Mouse (Mus musculus): ENCODE results near the gene Cuedc1.
A peak's percentile ranks its signal among the peaks of the same experiment; 100 is the strongest.

Cuedc1 gene

DNA sequence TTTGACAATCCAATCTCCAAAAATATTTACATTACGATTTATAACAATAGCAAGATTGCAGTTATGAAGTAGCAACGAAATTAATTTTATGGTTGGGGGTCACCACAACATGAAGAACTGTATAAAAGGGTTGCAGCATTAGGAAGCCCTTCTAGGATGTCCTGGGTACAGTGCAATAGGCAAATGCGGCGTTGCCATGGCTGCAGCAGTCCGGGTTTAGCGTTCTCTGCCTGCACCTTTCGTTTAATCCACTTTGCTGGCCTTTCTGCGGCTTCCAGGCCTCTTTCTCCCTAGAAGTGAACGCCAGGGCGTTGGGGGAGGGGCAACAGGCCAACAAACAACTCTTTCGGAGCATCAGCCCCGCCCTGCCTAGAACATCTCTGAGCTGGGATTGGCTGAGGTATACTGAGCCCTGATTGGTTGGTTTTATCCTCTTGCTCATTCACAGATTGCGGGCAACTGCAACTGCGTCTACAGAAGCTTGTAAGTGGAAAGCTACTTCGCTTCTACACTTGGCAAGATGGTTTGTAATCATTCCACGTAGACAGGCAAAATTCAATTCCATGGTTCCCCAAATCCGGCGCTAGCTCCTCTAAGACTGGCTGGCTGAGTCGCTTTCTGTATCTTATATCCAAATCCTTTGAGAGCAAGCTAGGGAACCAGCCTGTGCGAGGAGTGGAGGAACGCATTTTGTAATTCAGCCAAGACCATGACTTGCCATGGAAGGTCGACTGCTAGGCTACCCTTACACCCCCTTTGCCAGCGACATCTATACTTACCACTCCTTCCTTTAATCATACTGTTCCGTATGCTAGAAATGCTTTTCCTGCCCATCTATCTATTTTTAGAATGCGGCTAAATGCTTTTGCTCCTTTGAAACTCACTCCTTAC lies 10.9 kb upstream of the Cuedc1 start:
- peak; percentile 85 to 89 for DNase-seq (ENCODE audit: low spot score in 2 of 2)

DNA sequence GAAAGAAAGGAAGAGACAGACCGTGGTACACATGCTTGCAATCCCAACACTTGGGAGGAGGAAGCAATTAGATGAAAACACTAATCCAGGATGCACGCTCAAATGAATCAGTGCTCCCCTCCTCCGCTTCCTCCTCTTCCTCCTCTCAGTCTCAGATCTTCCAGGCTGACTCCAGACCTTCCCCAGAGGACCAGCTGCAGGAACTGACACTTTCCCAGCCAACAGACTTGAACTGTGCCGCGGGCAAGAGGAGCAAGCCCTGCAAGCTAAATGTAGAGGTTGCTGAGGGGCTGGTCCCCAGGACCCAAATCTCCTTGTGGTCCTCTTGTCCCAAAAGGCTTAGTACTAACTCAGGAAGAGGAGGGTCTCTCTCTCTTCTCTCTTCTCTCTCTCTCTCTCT lies 8.7 kb upstream of the Cuedc1 start:
- no peak for DNase-seq (ENCODE audit: low spot score in 2 of 2)

DNA sequence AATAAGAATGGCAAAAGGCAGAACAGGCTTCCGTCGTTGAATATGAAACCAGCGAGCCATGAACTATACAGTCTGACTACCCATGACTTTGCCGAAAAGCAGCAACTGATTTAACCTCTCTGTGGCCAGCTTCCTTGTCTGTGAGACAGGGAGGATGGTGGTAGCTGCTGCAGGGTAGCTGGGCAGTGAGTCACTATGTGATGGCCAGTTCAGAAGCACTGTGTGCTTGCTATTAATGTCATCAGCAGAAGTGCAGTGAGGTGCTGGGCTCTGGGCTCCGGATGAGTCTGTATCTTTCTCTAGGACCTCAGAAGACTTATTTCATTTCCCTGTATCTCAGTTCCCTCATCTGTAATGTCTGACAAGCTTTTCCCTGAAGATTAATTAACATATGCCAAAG lies 7.6 kb upstream of the Cuedc1 start:
- no peak for DNase-seq (ENCODE audit: low spot score in 2 of 2)

DNA sequence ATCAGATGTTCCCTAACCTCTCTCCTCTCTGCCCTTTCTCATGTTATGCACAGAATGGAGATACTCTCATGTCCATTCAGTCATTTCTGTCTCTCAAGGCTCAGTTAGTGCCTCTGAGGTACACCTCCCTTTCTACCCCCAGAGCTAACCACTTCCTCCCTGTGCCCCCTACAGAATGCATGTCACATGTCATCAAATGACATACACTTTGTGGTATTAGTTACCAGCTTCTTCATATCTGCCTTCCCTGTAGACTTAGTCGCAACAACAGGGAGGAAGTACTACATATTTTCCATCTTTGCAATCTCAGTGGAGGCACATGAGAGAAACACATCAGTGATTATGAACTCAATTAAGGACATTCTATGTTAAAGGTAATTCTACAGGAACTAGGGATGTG lies 5.9 kb upstream of the Cuedc1 start:
- DNase-seq (ENCODE audit: low spot score in 2 of 2), result no peak

DNA sequence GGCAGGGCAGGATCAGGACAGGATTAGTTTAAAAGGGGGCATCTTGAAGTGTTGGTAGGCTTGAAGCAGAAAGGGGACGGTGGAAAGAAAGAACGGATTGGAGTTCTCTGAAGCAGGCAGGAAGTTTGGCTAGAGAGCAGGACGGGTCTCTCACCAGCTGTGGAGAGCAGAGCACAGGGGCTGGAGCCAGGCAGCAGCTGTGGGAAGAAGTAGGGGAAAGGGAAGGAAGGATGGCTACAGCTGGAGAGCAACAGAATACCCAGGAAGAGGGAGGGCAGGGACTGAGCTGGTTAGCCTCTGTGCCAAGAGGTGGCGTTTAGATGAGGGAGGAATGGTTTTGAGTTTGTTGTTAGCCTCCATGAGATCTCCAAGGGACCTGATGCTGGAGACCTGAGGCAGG lies 685 bp upstream of the Cuedc1 start:
- no peak for DNase-seq (ENCODE audit: low spot score in 2 of 2)

DNA sequence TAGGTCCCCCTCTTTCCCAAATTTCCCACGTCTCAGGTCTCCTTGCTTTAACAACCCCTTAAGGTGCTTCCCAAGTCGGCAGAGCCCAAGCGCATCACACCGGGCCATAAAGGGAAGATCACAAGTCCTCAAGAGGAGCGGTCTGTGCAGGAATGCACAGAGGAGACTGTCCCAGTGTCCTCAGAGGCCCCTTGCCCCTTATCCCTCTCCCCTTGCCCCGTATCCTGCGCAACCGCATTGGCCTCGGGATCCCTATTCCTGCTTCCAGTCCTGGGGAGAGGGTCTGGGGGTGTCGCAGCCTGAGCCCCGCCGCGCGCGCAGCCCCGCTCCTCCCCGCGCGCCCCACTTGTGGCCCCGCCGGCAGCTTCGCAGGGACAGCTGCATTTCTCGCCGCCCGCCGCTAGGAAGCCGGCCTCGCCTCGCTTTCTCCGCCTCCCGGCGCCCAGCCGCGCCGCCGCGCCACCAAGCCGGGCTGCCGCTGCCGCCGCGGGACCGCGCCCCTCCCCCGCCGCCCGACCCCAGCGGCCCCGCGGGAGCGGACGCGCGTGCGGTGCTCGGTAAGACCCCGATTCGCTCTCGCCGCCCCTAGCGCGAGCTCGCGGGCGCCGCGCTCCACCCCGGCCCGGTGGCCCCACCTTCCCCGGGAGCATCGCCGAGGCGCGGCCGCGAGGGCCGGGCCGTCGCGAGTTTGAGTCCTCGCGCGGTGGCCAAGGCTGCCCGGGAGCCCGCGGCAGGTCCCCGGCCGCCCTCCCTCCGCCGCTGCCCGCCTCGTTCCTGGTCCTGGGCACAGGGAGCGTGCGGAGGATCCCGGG lies 1.1 kb downstream of the Cuedc1 start:
- peak; percentile 37 to 50 for DNase-seq (ENCODE audit: low spot score in 2 of 2)

DNA sequence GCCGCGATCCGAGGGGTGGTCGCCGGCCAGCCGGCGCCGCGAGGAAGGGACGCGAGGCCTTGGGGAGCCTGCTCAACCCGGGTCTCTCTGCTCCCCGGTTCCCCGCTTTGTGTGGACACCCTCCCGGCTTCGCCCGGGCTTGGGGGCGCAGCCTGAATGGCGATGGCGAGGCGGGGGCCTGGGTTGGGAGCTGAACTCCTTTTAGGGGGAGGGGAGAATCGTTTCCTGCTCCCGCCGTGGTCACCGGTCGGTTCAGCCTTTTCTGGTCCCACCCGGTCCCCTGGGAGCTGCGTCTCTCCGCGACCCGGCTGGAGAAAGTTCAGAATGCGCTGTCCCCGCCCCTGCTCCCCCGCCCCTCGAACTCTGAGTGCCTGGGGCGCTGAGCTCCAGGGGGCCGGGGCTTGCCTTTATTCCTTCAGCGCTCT lies 1.8 kb downstream of the Cuedc1 start:
- DNase-seq (ENCODE audit: low spot score in 2 of 2), result peak; percentile 8 to 17

DNA sequence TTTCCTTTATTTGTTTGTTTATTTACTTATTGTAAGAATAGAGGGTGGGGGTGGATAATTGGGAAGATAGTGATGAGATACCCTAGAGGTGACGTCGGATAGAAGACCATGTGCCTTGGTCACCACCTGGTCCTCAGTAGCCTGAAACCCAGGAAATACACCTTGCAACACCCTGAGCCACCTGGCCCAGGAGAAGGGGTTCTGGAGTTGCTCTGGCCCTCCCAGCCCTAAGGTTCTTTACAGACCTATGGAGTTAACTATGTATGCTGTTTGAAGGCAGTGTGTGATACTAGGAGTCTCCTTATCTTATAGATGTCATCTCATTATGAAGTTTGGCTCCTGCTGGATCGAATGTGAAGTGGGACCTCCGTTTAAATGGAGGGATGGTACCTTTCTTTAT lies 2.3 kb downstream of the Cuedc1 start:
- no peak for DNase-seq (ENCODE audit: low spot score in 2 of 2)

DNA sequence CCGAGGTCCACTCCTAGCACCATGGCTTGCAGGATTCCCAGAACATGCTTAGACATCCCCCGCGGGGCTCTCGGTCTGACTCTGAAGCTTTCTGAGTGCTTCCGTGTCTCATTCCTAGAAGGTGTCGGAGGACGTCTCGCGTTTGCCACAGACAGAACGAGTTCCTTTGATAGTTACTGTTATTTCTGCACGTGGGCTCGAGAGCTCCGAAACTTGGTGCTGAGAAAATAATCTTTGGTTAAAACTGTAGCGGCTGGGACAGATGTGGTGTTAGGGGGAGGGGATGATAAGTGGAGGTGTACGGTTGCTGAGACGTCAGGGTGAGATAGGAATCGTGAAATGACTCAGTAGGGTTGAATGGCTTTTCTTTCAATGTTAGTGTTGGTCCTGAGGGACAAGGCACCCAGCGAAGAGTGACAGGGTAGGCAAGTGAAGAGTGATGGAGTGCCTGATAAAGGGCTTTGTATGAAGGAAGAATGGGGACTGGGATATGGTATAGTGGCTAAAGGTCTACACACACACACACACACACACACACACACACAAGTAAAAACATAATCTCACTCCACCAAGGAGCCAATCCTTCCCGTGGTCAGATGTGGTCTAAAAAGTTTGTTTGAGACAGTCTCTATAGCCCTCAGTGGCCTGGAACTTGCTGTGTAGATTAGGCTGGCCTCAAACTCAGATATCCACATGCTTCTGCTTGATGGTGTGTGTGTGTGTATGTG lies 5.5 kb downstream of the Cuedc1 start:
- DNase-seq (ENCODE audit: low spot score in 2 of 2), result no peak

DNA sequence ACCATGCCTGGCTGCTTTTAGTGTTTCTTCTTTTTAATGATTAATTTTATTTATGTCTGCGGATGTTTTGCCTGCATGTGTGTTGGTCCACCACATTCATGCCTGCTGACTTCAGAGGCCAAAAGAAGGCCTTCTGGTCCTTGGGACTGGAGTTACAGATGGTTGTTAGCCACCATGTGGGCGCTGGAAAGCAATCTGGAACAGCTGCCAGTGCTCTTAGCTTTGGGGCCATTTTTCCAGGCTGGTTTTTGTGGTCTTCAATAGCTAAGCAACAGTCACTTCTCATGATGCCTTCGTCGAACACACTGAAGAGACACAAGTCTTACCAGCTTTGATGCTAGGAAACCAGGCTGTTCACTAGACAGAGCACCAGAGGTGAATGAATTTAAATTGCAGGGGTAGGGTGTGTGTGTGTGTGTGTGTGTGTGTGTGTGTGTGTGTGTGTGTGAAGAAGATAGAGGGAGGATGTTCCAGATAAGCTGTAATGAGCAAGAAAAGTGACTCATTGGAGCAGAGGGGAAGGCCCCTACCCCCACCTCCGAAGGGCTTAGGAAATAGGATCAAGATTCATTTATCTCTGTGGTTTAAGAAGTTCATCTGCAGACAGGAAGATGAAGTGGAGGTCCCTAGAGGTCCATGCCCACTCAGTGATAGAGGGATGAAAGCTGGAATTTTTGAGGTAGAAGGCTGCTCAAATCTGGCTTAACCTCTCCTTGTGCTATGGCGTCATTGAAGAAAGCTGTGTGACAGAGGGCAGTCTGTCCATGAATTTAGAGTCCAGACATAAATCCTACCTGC lies 7.8 kb downstream of the Cuedc1 start:
- no peak for DNase-seq (ENCODE audit: low spot score in 2 of 2)

DNA sequence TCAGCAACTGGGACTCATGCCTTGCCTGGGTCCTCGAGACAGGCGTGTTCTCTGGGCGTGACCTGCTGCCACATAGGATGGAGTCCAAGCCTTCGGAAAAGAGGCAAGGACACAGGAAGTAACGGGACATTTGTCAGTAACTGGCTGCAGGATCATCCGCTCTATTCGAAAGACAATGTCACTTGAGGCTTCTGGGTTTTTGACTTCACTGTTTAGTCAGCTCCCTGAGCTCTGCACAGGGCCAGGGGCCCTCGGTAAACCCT lies 8.4 kb downstream of the Cuedc1 start:
- no peak for DNase-seq (ENCODE audit: low spot score in 2 of 2)

DNA sequence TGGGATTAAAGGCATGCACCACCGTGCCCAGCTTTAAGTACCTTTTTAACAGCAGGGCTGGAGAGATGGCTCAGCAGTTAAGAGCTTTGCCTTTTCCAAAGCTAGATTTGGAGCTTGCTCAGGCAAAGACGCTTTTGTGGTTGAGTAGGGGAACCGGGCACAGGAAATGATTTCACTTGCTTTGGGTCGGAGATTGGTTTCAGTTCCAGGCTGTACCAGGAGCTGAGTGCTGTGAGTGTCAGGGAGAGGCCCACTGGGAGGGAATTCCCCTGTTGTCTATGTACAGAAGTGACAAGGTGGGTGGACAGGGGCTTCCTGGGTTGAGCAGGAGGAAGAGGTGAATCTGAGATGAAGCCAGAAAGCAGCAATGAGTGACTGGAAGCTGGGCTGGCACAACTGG lies 9.5 kb downstream of the Cuedc1 start:
- no peak for DNase-seq (ENCODE audit: low spot score in 2 of 2)

DNA sequence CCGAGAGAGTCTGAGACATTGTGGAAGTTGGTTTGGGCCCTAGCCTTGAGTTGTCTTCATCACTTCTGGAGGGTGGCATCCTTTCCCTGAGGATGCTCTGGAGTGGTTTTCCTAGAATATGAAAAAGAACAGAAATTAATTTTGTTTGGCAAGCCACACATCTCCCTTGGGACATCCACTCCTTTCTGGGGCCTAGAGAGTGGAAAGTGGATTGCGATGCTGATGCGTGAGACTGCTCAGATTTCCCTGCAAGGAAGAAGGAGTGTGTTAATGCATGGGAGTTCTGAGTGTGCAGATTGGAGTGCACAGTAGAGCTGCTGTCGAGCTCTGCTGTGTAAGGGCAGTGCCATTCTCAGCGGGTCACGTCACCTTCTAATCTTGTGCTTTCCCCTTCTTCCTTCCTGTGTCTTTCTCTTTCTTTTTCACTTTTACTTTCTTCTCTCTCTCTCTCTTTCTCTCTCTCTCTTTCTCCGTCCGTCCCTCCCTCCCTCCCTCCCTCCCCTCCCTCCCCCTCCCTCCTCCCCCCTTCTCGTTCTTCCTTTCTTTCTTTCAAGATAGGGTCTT lies 12.3 kb downstream of the Cuedc1 start:
- DNase-seq (ENCODE audit: low spot score in 2 of 2), result no peak

DNA sequence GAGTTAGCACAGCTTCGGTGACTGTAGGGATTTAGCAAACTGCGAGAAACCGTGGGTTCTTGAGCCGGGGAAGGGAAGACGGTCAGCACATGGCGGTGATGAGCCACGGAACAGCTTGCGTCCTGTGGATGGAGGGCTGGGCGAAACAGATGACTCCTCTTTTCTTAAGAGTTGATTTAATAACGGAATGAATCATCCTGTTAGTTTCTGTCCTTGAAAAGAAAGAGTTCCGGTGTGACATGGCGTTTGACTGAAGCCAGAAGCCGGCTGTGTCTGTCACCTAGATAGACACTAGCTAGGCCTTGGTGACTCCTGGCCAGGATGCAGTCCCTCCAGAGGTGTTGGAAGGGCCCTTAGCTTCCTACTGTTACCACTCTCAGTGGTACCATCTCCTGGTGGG lies 14.2 kb downstream of the Cuedc1 start:
- DNase-seq (ENCODE audit: low spot score in 2 of 2), result no peak

DNA sequence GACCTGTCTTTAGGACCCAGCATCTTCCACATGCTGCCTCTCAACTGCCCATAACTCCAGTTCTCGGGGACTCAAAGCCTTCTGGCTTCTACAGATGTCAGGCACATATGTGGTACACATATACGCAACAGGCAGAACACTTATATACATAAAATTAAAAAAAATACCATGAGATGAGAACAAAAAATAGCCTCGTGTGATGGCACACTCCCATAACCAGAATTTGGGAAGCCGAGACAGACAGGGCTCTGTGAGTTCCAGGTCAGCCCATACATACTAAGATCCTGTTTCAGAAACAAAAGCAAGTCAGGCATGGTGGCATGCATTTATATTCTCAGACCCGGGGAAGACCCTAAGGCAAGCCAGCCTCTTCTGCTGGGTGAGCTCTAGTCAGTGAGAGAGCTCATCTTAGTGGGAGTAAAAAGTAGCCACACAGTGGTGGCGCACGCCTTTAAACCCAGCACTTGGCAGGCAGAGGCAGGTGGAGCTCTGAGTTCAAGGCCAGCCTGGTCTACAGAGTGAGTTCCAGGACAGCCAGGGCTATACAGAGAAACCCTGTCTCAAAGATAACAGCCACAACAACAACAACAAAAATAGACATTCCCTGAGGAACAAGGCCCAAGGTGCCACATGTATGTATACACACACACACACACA lies 14.9 kb downstream of the Cuedc1 start:
- no peak for DNase-seq (ENCODE audit: low spot score in 2 of 2)

DNA sequence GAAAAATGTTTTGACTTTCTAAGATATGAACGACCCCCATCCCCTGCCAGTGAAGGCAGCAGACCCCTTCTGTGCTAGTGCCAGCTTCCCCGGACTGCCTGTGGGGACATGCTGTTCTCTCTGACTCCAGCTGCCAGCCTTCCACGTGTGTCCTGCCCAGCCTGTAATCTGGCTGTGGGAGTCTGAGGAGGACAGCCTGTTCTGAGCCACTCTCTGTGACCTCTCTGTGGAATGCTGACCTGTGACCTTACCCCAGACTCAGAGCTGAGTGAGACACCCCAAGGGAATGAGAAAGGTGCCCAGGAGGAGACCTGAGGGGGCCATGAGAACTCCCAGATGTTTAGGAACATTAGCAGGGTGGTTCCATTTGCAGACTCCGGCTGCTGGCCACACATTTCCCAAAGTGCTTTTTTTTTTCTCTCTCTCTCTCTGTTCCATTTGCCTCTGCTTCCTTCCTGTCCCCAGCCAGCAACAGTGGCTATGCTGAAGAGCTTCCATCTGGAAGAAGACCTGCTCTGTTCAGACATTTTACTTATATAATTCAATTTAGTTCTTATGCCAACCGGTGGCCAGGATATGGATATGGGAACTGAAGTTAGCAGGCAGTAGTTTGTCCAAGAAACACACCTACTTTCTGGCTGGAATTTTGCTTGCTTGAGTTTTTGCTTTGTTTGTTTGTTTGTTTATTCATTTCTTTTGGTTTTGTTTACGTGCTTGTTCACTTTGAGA lies 15.8 kb downstream of the Cuedc1 start:
- DNase-seq (ENCODE audit: low spot score in 2 of 2), result no peak

DNA sequence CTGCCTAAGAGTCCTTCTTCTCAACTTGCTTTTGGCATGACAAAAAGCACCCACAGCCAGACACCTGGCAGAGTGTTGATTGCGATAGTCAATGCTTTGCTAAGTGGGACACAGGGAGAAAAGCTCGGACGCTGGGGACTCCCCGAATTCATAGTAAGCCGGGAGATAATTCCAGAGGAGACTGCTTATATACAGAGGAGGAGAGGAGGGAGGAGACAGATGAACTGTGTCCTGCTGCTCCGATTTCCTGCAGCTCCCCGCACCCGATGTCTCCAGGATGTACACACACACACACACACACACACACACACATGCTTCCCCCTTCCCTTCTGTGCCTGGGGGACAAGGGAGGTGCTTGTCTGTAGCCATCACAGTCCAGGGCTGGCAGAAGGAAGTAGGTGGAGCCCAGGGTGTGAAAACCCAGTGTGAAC lies 17.0 kb downstream of the Cuedc1 start:
- no peak for DNase-seq (ENCODE audit: low spot score in 2 of 2)

DNA sequence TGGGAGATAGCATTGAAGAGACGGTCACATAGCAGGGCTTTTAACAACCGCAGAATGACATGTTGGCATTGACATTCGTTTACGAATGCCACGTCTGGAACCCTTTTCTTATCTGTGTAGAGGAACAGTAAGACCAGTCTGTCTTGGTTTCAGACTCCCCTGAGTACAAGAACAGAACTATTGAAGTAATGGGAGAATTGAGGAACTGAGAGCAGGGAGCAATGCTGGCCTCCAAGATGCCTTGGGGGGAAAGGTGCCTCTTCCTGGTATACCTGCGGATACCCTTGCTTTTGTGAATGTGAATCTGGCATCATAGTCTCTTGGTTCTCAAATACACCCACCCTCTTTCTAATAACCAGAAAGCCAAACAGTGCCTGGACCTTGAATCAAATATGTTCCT lies 18.7 kb downstream of the Cuedc1 start:
- DNase-seq (ENCODE audit: low spot score in 2 of 2), result no peak

DNA sequence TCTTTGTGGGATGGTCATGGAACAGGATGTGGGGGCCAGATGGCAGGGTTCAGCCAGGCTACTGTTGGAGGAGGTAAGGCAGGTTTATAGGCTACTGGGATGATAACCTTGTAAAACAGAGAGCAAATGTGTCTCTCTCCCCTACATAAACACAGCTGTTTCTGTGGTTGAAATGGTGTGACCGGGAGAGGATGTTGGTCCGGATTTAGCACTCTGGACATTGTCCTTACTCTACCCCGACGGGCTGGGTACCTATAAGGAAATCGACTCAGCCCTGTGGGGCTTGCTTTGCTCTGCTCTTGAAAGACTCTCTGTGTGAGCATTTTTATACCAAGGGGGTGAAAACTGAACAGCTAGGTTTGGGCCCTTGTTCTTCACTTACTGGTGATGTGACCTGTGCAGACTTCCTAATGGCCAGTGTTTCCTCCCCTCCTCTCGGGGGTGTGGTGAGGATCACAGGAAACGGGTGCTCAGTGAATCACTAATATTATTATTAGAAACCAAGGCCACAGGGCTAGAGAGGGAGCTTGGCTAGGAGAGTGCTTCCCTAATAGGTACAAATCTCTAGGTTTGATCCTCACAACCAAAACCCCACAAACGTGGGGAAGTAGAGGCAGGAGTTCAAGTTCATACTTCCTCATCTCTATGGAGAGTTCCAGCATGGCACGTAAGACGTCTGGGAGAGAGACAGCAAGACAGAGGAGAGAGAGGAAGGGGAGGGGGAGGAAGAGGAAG lies 19.7 kb downstream of the Cuedc1 start:
- DNase-seq (ENCODE audit: low spot score in 2 of 2), result no peak

DNA sequence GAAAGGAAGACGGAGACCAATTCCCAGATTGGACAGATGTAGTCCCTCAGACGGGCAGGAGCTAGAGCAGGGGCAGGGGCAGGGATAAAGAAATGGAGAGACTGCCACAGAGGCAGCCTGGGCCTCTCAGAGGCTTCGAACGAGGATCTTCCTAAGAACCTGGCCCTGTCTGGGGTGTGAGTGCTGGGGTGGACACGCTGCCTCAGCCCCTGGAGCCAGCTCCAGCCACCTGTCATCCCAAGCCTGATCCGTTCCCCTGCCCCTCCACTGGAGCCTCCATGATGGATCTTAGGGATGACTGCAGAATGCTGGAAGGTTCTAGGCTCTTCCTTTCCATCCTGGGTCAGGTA lies 20.2 kb downstream of the Cuedc1 start:
- no peak for DNase-seq (ENCODE audit: low spot score in 2 of 2)

All from right cerebral cortex, postnatal 36 days (tissue).